Mouse (Mus musculus) liver, embryonic 14.5 days (tissue): ENCODE data around the gene Dag1. TPM values are rescaled to one million over a fixed set of nuclear protein-coding genes. Genes with fewer than 3 reads are reported as not detected.

Experiments used
- ATAC-seq: fragments of 200-750 bp; cut with Nextera tagmentation; 2 replicates; pipeline ENCODE4 v1.8.0; 2017; ENCODE audit warnings: moderate number of reproducible peaks, mild to moderate bottlenecking, moderate library complexity; ENCODE audit not compliant: insufficient read depth
- DNase-seq, 3 experiments: peaks; one replicate each; pipeline ENCODE4 v3.0.0-alpha.2; 2012 to 2013; ENCODE audit warnings: low read depth in 3 of 3, low spot score in 3 of 3
- H3K27ac ChIP-seq: fragments of 300-500 bp; sonication (generic); 2 replicates; pipeline ENCODE4 v1.5.1; 2014; ENCODE audit warnings: moderate library complexity, mild to moderate bottlenecking, control low read depth, inconsistent platforms
- H3K27me3 ChIP-seq: fragments of 300-500 bp; sonication (generic); 2 replicates; pipeline ENCODE4 v1.6.1; 2014; ENCODE audit warnings: mild to moderate bottlenecking, low read length, moderate library complexity; ENCODE audit not compliant: control insufficient read depth, insufficient read depth
- H3K36me3 ChIP-seq: fragments of 300-500 bp; sonication (generic); replicated peaks from 2 replicates; pipeline ENCODE4 v1.6.1; 2014; ENCODE audit warnings: low read depth; ENCODE audit not compliant: control insufficient read depth, insufficient read depth
- H3K4me1 ChIP-seq, 2 experiments: fragments of 200-500 bp in 1 of 2; fragments of 300-500 bp in 1 of 2; sonication (generic) in 1 of 2; replicated peaks; 2 replicates each; pipeline ENCODE4 v1.6.1; 2012 to 2014; ENCODE audit warnings: antibody characterized with exemption in 1 of 2, inconsistent platforms in 1 of 2, low read length in 1 of 2; ENCODE audit not compliant: control insufficient read depth in 2 of 2, insufficient read depth in 2 of 2
- H3K4me2 ChIP-seq: fragments of 300-500 bp; sonication (generic); 2 replicates; pipeline ENCODE4 v1.6.1; 2014; ENCODE audit warnings: low read depth, mild to moderate bottlenecking, control low read depth, moderate library complexity
- H3K4me3 ChIP-seq, 2 experiments: fragments of 200-500 bp in 1 of 2; fragments of 300-500 bp in 1 of 2; sonication (generic) in 1 of 2; 2 replicates each; pipeline ENCODE4 v1.5.1; 2012 to 2014; ENCODE audit warnings: low read depth in 2 of 2, low read length in 2 of 2, mild to moderate bottlenecking in 2 of 2, control low read depth in 1 of 2, inconsistent platforms in 1 of 2, moderate library complexity in 1 of 2; ENCODE audit not compliant: insufficient read depth in 1 of 2
- H3K9ac ChIP-seq: fragments of 300-500 bp; sonication (generic); replicated peaks from 2 replicates; pipeline ENCODE4 v1.6.1; 2014; ENCODE audit warnings: mild to moderate bottlenecking, control low read depth, moderate library complexity
- H3K9me3 ChIP-seq: fragments of 300-500 bp; sonication (generic); 2 replicates; pipeline ENCODE4 v1.6.1; 2016; ENCODE audit warnings: low read length, mixed read lengths; ENCODE audit not compliant: control insufficient read depth
- CTCF ChIP-seq: IDR thresholded peaks from 2 replicates; pipeline ENCODE4 v1.5.1; 2016; ENCODE audit warnings: antibody characterized with exemption, low read depth, control low read depth
- EP300 ChIP-seq: IDR thresholded peaks from 2 replicates; pipeline ENCODE4 v1.6.1; 2016; ENCODE audit warnings: antibody characterized with exemption, low read depth
- WGBS: fragments of 180-500 bp; shearing (Covaris S2); extraction: QIAGEN DNeasy Blood & Tissue Kit; methylation state at CpG from one replicate; pipeline ENCODE4 v1.1.7; 2014; ENCODE audit not compliant: insufficient replicate concordance; 5-methylcytosine and 5-hydroxymethylcytosine counted together
- polyA plus RNA-seq, 2 experiments: library from polyadenylated mRNA; depleted of rRNA in 1 of 2; stranded (reverse) in 1 of 2; unstranded in 1 of 2; fragments of >200 nt; fragmentation: Nextera tagmentation in 1 of 2; extraction: Ambion mirVana in 1 of 2; gene quantifications; 2 replicates each; pipeline versions ENCODE4 v1.2.1 to v1.2.3; 2012 to 2014

Dag1 gene
- polyA plus RNA-seq, 2 experiments, result 5.3 to 12.0 TPM

GRCm38 (mm10) chr9:108234682-108235081, 29.1 kb downstream of the Dag1 start:
- H3K27ac ChIP-seq, result no peak overlapping the region
- no peaks in the 10 kb centered on the region for H3K4me1 ChIP-seq
- H3K36me3 ChIP-seq, result no peaks in the 10 kb centered on the region
- H3K9ac ChIP-seq, result no peak overlapping the region
- TF ChIP-seq CTCF (no peak), EP300 (no peak)
- H3K4me2 ChIP-seq, result no peak overlapping the region
- ATAC-seq (no peak), DNase-seq (no peak)
- 73% methylated on average over 2 of the region's 2 CpGs for WGBS
- H3K27me3 ChIP-seq, result no peaks in the 10 kb centered on the region
- no peak overlapping the region for H3K4me3 ChIP-seq
- H3K9me3 ChIP-seq, result no peaks in the 10 kb centered on the region

- TF ChIP-seq EP300 (no peak), CTCF (no peak)
- H3K36me3 ChIP-seq, result no peaks in the 10 kb centered on the region
- H3K9ac ChIP-seq, result no peak overlapping the region
- no peak overlapping the region for H3K27ac ChIP-seq
- no peaks in the 10 kb centered on the region for H3K9me3 ChIP-seq
- ATAC-seq (no peak), DNase-seq (no peak)
- H3K4me3 ChIP-seq, result no peak overlapping the region
- 78% methylated on average over 2 of the region's 2 CpGs for WGBS
- no peak overlapping the region for H3K4me2 ChIP-seq
- no peaks in the 10 kb centered on the region for H3K27me3 ChIP-seq
- H3K4me1 ChIP-seq, result 0 out of 4 replicates have a peak, but pooled peaks cover 0 to 2% of the 10 kb centered on the region in 2 experiments
Measured at GRCm38 (mm10) chr9:108232908-108233307, 30.9 kb downstream of the Dag1 start.

GRCm38 (mm10) chr9:108227911-108228649, 35.7 kb downstream of the Dag1 start:
- no peak for DNase-seq
- Histone ChIP-seq H3K4me1 (0 out of 4 replicates have a peak, but pooled peaks cover 0 to 4% of the 10 kb centered on the region in 2 experiments), H3K9me3 (no peaks in the 10 kb centered on the region), H3K4me2 (no peak overlapping the region), H3K27me3 (no peaks in the 10 kb centered on the region), H3K36me3 (no peaks in the 10 kb centered on the region), H3K9ac (no peak overlapping the region), H3K4me3 (no peak overlapping the region), H3K27ac (no peak overlapping the region)
- ATAC-seq, result no peak
- no peak for TF ChIP-seq CTCF
- no peak for TF ChIP-seq EP300
- WGBS, result 66% methylated on average over 2 of the region's 2 CpGs

GRCm38 (mm10) chr9:108225166-108225565, 38.6 kb downstream of the Dag1 start:
- 67% methylated on average over 2 of the region's 2 CpGs for WGBS
- no peaks in the 10 kb centered on the region for H3K36me3 ChIP-seq
- no peaks in the 10 kb centered on the region for H3K9me3 ChIP-seq
- no peak for DNase-seq
- no peak overlapping the region for H3K27ac ChIP-seq
- no peak overlapping the region for H3K4me2 ChIP-seq
- no peak for ATAC-seq
- H3K4me1 ChIP-seq, result 0 out of 4 replicates have a peak, but pooled peaks cover 0 to 5% of the 10 kb centered on the region in 2 experiments
- H3K27me3 ChIP-seq, result no peaks in the 10 kb centered on the region
- H3K9ac ChIP-seq, result no peak overlapping the region
- TF ChIP-seq EP300, result no peak
- TF ChIP-seq CTCF, result no peak
- H3K4me3 ChIP-seq, result no peak overlapping the region

- no peak overlapping the region for H3K27ac ChIP-seq
- no peaks in the 10 kb centered on the region for H3K27me3 ChIP-seq
- ATAC-seq (no peak), DNase-seq (no peak)
- H3K9ac ChIP-seq, result no peak overlapping the region
- 0 out of 4 replicates have a peak, but pooled peaks cover 0 to 5% of the 10 kb centered on the region in 2 experiments for H3K4me1 ChIP-seq
- TF ChIP-seq EP300 (no peak), CTCF (no peak)
- 88% methylated on average over 1 of the region's 1 CpGs for WGBS
- H3K36me3 ChIP-seq, result no peaks in the 10 kb centered on the region
- no peak overlapping the region for H3K4me2 ChIP-seq
- H3K9me3 ChIP-seq, result no peaks in the 10 kb centered on the region
- no peak overlapping the region for H3K4me3 ChIP-seq
Measured at GRCm38 (mm10) chr9:108223633-108224032, 40.1 kb downstream of the Dag1 start.
